11 mouse cellular contexts compared by ENCODE assay signal in genomic region chr12:87334886-87335285, GRCm38 (mm10). TPM values are rescaled to one million over a fixed set of nuclear protein-coding genes. Genes with fewer than 3 reads are reported as not detected.
A peak's percentile ranks its signal among the peaks of the same experiment; 100 is the strongest.
DNase-seq lines count a peak whose midpoint lies in the region; ATAC-seq and TF ChIP-seq lines count a peak whose summit lies in the region.
"Had no signal": no experiment of that assay in that cellular context is flagged by ENCODE, and none has a peak within 500 bp of the region (broad histone marks: within the 10 kb centered on the region; RNA-seq: fewer than 3 reads in every experiment).

No protein-coding gene starts in this region.

- no peak for TF ChIP-seq EP300 in MEL (IDR thresholded peaks at IDR 0.05; ENCODE audit: low read depth in 1 of 2, low read length in 2 of 2)

- no peak for ATAC-seq in forebrain, postnatal 0 days

- 0 out of 2 replicates have a peak, but pooled peaks cover 8% of the 10 kb centered on the region for H3K4me1 ChIP-seq in forebrain, postnatal 0 days (ENCODE audit: insufficient read depth)
- peaks cover 28% of the 10 kb centered on the region for H3K4me1 ChIP-seq in forebrain, embryonic 10.5 days
- peaks cover 3 to 12% of the 10 kb centered on the region in 2 experiments for H3K4me1 ChIP-seq in MEL (ENCODE audit: control insufficient read depth in 1 of 2, insufficient read depth in 2 of 2, low read length in 2 of 2)

- no peaks in the 10 kb centered on the region; the same call in 1 of the 2 replicates for H3K36me3 ChIP-seq in forebrain, postnatal 0 days (ENCODE audit: insufficient read depth)
- H3K36me3 ChIP-seq in forebrain, embryonic 10.5 days (replicated peaks): peaks cover 4% of the 10 kb centered on the region
- peaks cover 2 to 11% of the 10 kb centered on the region in 2 experiments for H3K36me3 ChIP-seq in MEL (ENCODE audit: control insufficient read depth in 1 of 2, insufficient read depth in 2 of 2, low read length in 2 of 2)

- TF ChIP-seq POLR2A in MEL (IDR thresholded peaks at IDR 0.05; ENCODE audit: control insufficient read depth in 1 of 2, insufficient read depth in 1 of 2, low read depth in 1 of 2, low read length in 2 of 2, poor library complexity in 1 of 2): no peak

- no peak overlapping the region for H3K4me3 ChIP-seq in forebrain, postnatal 0 days (ENCODE audit: low read depth, low read length)
- no peak overlapping the region for H3K4me3 ChIP-seq in forebrain, embryonic 10.5 days
- H3K4me3 ChIP-seq in MEL (ENCODE audit: control insufficient read depth in 1 of 2, insufficient read depth in 1 of 2, low read depth in 2 of 2, low read length in 2 of 2): no peak overlapping the region
- H3K4me3 ChIP-seq: limb, embryonic 13.5 days; neural tube, embryonic 13.5 days had no signal

- H3K4me2 ChIP-seq in forebrain, postnatal 0 days (ENCODE audit: low read depth): no peak overlapping the region
- H3K4me2 ChIP-seq: limb, embryonic 13.5 days; neural tube, embryonic 13.5 days had no signal

- peak; percentile 79 for TF ChIP-seq RAD21 in MEL (IDR thresholded peaks at IDR 0.05; ENCODE audit: low read depth, low read length)

- DNase-seq in forebrain, postnatal 0 days: peak; percentile 58
- DNase-seq in forebrain, embryonic 10.5 days (ENCODE audit: extremely low spot score, low spot score): no peak
- peak; percentile 33 to 40 for DNase-seq in left cerebral cortex, postnatal 14 days (ENCODE audit: low spot score in 2 of 2)
- no peak for DNase-seq in left cerebral cortex, adult 18-20 months (ENCODE audit: low spot score in 2 of 2)
- DNase-seq in MEL (ENCODE audit: low read depth, low spot score): peak; percentile 45
- peak; percentile 69 for DNase-seq in induced T-regulatory cell, adult 2 months (ENCODE audit: low read depth)
- DNase-seq in testis, postnatal 14 days (ENCODE audit: low spot score): no peak
- DNase-seq in layer of hippocampus, adult 9-11 months: no peak
- DNase-seq: thymus, postnatal 25 days had no signal

- H3K9me3 ChIP-seq in forebrain, postnatal 0 days (ENCODE audit: low read length): no peaks in the 10 kb centered on the region
- H3K9me3 ChIP-seq in forebrain, embryonic 10.5 days: no peaks in the 10 kb centered on the region
- no peaks in the 10 kb centered on the region for H3K9me3 ChIP-seq in MEL (replicated peaks; ENCODE audit: insufficient read depth, low read length)
- H3K9me3 ChIP-seq: limb, embryonic 13.5 days; neural tube, embryonic 13.5 days had no signal

- 23% methylated on average over 2 of the region's 2 CpGs for WGBS in forebrain, postnatal 0 days
- 54% methylated on average over 2 of the region's 2 CpGs for WGBS in forebrain, embryonic 10.5 days

- H3K27me3 ChIP-seq in forebrain, postnatal 0 days (ENCODE audit: insufficient read depth, low read length): no peaks in the 10 kb centered on the region
- peaks cover 15% of the 10 kb centered on the region for H3K27me3 ChIP-seq in forebrain, embryonic 10.5 days (ENCODE audit: poor library complexity, severe bottlenecking)
- H3K27me3 ChIP-seq in MEL (ENCODE audit: control insufficient read depth in 1 of 2, insufficient read depth in 2 of 2, low read length in 2 of 2): no peaks in the 10 kb centered on the region
- H3K27me3 ChIP-seq: limb, embryonic 13.5 days; neural tube, embryonic 13.5 days had no signal

- no peak overlapping the region for H3K9ac ChIP-seq in forebrain, postnatal 0 days
- no peak overlapping the region for H3K9ac ChIP-seq in MEL (ENCODE audit: control insufficient read depth, low read depth, low read length, poor library complexity, severe bottlenecking)
- H3K9ac ChIP-seq: limb, embryonic 13.5 days; neural tube, embryonic 13.5 days had no signal

- H3K27ac ChIP-seq in forebrain, postnatal 0 days (ENCODE audit: low read depth, low read length): no peak overlapping the region
- no peak overlapping the region for H3K27ac ChIP-seq in forebrain, embryonic 10.5 days
- no peak overlapping the region for H3K27ac ChIP-seq in MEL (ENCODE audit: control insufficient read depth, low read depth, low read length)
- H3K27ac ChIP-seq: limb, embryonic 13.5 days; neural tube, embryonic 13.5 days had no signal

- no peaks in the 10 kb centered on the region for H3K79me2 ChIP-seq in MEL (ENCODE audit: control insufficient read depth, insufficient read depth, low read length, poor library complexity)

- peak; percentile 67 for TF ChIP-seq CTCF in forebrain, postnatal 0 days (IDR thresholded peaks at IDR 0.05; ENCODE audit: low read depth)
- TF ChIP-seq CTCF in MEL (IDR thresholded peaks at IDR 0.05 in 2 of 3, conservative IDR thresholded peaks at IDR 0.05 in 1 of 3; ENCODE audit: control insufficient read depth in 1 of 3, insufficient read depth in 1 of 3, low read depth in 2 of 3, low read length in 3 of 3, poor library complexity in 1 of 3, severe bottlenecking in 1 of 3): peak in 2 of 3 experiments; percentile 32 to 75; a peak in 4 of 6 replicates

- intact Hi-C loops in left cerebral cortex, postnatal 14 days (cut with DNase I): loop anchor here (10.0 kb wide), 1 partner anchor 200 kb away; no protein-coding TSS in a partner anchor

TF ChIP-seq in MEL, 35 proteins besides CTCF, POLR2A, EP300 and RAD21:
- peak; percentile 70 for TF ChIP-seq ZC3H11A (IDR thresholded peaks at IDR 0.05; ENCODE audit: low read depth, low read length)
- TF ChIP-seq ELF1 (IDR thresholded peaks at IDR 0.05; ENCODE audit: low read depth, low read length): no peak
- peak; percentile 79 for TF ChIP-seq SMC3 (IDR thresholded peaks at IDR 0.05; ENCODE audit: low read depth, low read length)
TF ChIP-seq in MEL: peak in this region for 2.

RNA-seq across cellular contexts. Expression of gene Ism2, which starts 35.4 kb away (rescaled TPM):
- total RNA-seq in forebrain, postnatal 0 days (2014; rRNA removed): 0.69 and 1.1 TPM in 2 replicates
- polyA plus RNA-seq in forebrain, postnatal 0 days (2015; fragmentation: Nextera tagmentation; extraction: Ambion mirVana): 0.88 and 1.8 TPM in 2 replicates
- 0.63 and 1.8 TPM in 2 replicates for polyA plus RNA-seq in forebrain, embryonic 10.5 days (2016; fragmentation: Nextera tagmentation; extraction: Ambion mirVana)
- under 1 TPM; 0.47 to 0.48 TPM for total RNA-seq in left cerebral cortex, postnatal 14 days (2021)
- under 1 TPM; 0.30 to 0.33 TPM for total RNA-seq in left cerebral cortex, adult 18-20 months (2021)
- total RNA-seq in MEL (2012; rRNA removed): not detected in 2 replicates
- polyA plus RNA-seq in MEL (2012; ENCODE audit: insufficient read depth in 1 of 2, insufficient read length in 2 of 2, low read depth in 1 of 2, low replicate concordance in 2 of 2, missing spikeins in 1 of 2): not detected

RNA-seq across cellular contexts. Expression of gene Sptlc2, which starts 53.3 kb away (rescaled TPM):
- 53.5 and 69.2 TPM in 2 replicates for total RNA-seq in forebrain, postnatal 0 days (2014; rRNA removed)
- polyA plus RNA-seq in forebrain, postnatal 0 days (2015; fragmentation: Nextera tagmentation; extraction: Ambion mirVana): 73.1 and 84.9 TPM in 2 replicates
- 51.4 and 56.1 TPM in 2 replicates for polyA plus RNA-seq in forebrain, embryonic 10.5 days (2016; fragmentation: Nextera tagmentation; extraction: Ambion mirVana)
- 10 to 100 TPM; 43.8 to 49.1 TPM for total RNA-seq in left cerebral cortex, postnatal 14 days (2021)
- 10 to 100 TPM; 31.7 to 33.3 TPM for total RNA-seq in left cerebral cortex, adult 18-20 months (2021)
- 61.6 and 64.6 TPM in 2 replicates for total RNA-seq in MEL (2012; rRNA removed)
- polyA plus RNA-seq in MEL (2012; ENCODE audit: insufficient read depth in 1 of 2, insufficient read length in 2 of 2, low read depth in 1 of 2, low replicate concordance in 2 of 2, missing spikeins in 1 of 2): 10 to 100 TPM in 1 of 2 experiments, not detected in 1; 75.9 TPM

Comparison
In these comparisons a context has a peak if more than half of its experiments do, and no peak if none do; other contexts are left out.
1. DNase-seq: peak in forebrain, postnatal 0 days (single experiment), left cerebral cortex, postnatal 14 days (2 of 2), MEL (single experiment) and induced T-regulatory cell, adult 2 months (single experiment); none in forebrain, embryonic 10.5 days (single experiment), left cerebral cortex, adult 18-20 months (0 of 2), testis, postnatal 14 days (single experiment) and layer of hippocampus, adult 9-11 months (single experiment).